Mouse (Mus musculus) thymus, adult 18-20 months (tissue): ENCODE measurements around the gene Nsd2.

Experiments
- DNase-seq, 2 experiments: peaks; one replicate each; pipeline ENCODE4 v3.0.0; 2022; ENCODE audit warnings: mixed read lengths in 2 of 2

The Nsd2 gene

GRCm38 (mm10) chr5:33819876-33820732, at the start of gene Nsd2:
Gene Nsd2, plus strand, starts transcription at chr5:33820725.
- peak; percentile 75 for DNase-seq

- DNase-seq: no peak
Measured at GRCm38 (mm10) chr5:33777195-33777594, 43.3 kb upstream of the Nsd2 start.

- DNase-seq: no peak
Measured at GRCm38 (mm10) chr5:33781964-33782344, 38.6 kb upstream of the Nsd2 start.

- peak; percentile 92 to 93 for DNase-seq
Measured at GRCm38 (mm10) chr5:33782345-33782998, 38.1 kb upstream of the Nsd2 start, which contains the start of gene Letm1. Gene Letm1, minus strand, starts transcription at chr5:33782817.

GRCm38 (mm10) chr5:33782999-33783390, 37.5 kb upstream of the Nsd2 start:
- DNase-seq: no peak

- DNase-seq: no peak
Measured at GRCm38 (mm10) chr5:33791912-33792643, 28.4 kb upstream of the Nsd2 start.

- no peak for DNase-seq
Measured at GRCm38 (mm10) chr5:33803337-33803736, 17.2 kb upstream of the Nsd2 start.

GRCm38 (mm10) chr5:33811519-33811918, 9.0 kb upstream of the Nsd2 start:
- no peak for DNase-seq

GRCm38 (mm10) chr5:33816008-33816725, 4.4 kb upstream of the Nsd2 start:
- DNase-seq: no peak

GRCm38 (mm10) chr5:33818104-33818503, 2.4 kb upstream of the Nsd2 start:
- DNase-seq: no peak

- DNase-seq: peak; percentile 12 to 19
Measured at GRCm38 (mm10) chr5:33819141-33819875, 1.2 kb upstream of the Nsd2 start.

GRCm38 (mm10) chr5:33820733-33821621, 452 bp downstream of the Nsd2 start:
- peak; percentile 25 to 53 for DNase-seq

GRCm38 (mm10) chr5:33821901-33822427, 1.4 kb downstream of the Nsd2 start:
- no peak for DNase-seq

- no peak for DNase-seq
Measured at GRCm38 (mm10) chr5:33822456-33822855, 1.9 kb downstream of the Nsd2 start.

GRCm38 (mm10) chr5:33826001-33826400, 5.5 kb downstream of the Nsd2 start:
- DNase-seq: no peak

- DNase-seq: no peak
Measured at GRCm38 (mm10) chr5:33828107-33828506, 7.6 kb downstream of the Nsd2 start.

GRCm38 (mm10) chr5:33829958-33830357, 9.4 kb downstream of the Nsd2 start:
- DNase-seq: no peak

GRCm38 (mm10) chr5:33830832-33831231, 10.3 kb downstream of the Nsd2 start:
- no peak for DNase-seq

GRCm38 (mm10) chr5:33841331-33841730, 20.8 kb downstream of the Nsd2 start:
- DNase-seq: no peak

- no peak for DNase-seq
Measured at GRCm38 (mm10) chr5:33842549-33842948, 22.0 kb downstream of the Nsd2 start.

- peak; percentile 53 to 70 for DNase-seq
Measured at GRCm38 (mm10) chr5:33851466-33851865, 30.9 kb downstream of the Nsd2 start.
